Mouse (Mus musculus) testis, postnatal 10 days (tissue): ENCODE measurements around the gene Pip5k1c.
A peak's percentile ranks its signal among the peaks of the same experiment; 100 is the strongest.

ENCODE experiments used
- DNase-seq: peaks from one replicate; pipeline ENCODE4 v3.0.0; 2021; ENCODE audit warnings: low spot score

Gene Pip5k1c

DNA sequence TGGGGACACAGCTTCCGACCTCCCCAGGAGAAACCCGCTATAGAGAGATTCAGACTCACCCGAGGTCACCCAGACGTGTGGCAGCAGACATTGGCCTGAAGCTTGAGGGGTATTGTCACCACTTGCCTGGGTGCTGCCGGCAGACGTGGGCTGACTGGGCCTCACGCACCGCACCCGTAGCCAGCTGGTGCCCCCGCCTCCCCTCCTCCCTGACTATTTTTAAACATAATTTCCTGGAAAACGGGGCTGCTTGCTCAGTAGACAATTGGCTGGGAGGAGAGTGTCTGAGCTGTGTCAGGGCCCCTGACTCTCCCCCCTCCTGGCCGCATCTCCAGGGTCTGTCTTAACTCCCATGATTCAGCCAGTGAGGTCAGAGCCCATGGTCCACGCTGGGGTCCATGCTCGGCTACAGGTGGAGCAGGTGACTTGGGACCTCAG, 10.0 kb downstream of the Pip5k1c start:
- no peak for DNase-seq

DNA sequence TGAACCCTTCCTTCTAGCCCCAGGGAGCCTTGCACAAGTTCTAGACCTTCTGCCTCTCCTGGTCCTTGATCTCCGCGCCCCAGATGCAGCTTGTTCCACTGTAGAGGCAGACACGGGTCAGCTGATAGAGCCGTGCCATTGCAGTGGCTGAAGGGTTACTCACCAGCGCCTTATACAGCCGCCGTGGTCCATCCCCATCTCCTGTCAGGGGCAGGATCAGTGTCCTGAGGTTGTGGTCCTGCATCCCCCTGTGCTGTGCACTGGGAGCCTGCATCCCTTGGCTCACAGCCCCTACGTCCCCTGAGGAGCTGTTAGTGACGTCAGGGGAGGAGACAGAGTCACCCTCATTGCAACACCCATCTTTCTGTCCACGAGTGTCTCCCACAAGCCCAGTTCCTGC, 10.5 kb downstream of the Pip5k1c start:
- no peak for DNase-seq

DNA sequence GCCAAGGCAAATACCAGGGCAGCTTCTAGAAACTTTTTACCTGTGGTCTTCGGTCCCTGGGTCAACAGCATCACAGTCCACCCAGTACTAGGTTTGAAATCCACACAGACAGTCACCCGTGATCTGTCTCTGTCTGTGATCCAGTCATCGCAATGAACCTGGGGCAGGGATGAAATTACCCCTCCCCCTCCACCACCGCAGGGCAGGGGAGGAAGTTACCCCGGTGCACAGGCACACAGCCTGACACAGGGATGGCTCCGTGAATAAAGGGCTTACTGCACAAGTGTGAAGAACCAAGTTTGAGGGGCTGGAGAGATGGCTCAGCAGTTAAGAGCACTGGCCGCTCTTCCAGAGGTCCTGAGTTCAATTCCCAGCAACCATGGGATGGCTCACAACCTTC, 11.0 kb downstream of the Pip5k1c start:
- no peak for DNase-seq

DNA sequence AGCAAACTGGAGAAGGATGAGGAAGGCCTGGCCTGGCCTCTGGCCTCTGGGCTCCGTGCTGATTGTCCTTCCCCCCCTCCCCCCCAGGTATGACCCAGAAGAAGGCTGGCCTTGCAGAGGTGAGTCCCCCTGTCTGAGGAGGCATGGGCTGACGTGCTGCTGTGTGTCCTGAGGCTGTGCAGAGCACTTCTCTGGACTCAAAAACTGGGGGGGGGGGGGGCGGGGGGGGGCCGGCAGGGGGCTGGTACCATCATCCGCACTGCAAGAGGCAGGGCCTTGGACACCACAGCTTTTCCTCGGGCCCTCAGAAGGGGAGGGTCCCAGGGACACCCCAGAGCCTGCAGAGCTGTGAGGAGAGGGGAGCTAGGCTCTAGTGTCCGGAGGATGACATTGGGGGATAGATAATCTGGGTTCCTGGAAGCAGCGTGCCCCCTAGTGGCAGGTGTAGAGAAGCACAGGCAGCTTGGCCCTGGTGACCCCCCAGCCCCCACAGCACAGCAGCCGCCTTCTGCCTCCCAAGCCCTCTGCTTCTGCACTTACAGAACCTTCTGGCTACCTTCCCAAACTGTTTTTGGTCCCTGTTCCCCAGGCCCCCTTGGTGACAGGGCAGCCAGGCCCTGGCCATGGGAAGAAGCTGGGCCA, 12.0 kb downstream of the Pip5k1c start:
- DNase-seq, result peak; percentile 74

DNA sequence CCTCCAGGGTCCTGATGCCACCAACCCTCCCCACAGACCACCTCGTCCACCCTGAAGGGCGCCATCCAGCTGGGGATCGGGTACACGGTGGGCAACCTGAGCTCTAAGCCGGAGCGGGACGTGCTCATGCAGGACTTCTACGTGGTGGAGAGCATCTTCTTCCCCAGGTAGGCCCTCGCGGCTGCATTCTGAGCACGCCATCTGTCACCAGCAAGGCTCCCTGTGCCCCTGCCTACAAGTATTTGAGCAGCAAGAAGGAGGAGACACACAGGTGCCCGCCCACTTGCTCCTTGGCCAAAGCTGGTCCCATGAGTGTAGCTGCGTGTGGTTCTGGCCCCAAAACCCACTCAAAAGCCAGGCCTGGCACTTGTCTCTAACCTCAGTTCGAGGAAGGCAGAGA, 12.9 kb downstream of the Pip5k1c start:
- DNase-seq, result no peak

DNA sequence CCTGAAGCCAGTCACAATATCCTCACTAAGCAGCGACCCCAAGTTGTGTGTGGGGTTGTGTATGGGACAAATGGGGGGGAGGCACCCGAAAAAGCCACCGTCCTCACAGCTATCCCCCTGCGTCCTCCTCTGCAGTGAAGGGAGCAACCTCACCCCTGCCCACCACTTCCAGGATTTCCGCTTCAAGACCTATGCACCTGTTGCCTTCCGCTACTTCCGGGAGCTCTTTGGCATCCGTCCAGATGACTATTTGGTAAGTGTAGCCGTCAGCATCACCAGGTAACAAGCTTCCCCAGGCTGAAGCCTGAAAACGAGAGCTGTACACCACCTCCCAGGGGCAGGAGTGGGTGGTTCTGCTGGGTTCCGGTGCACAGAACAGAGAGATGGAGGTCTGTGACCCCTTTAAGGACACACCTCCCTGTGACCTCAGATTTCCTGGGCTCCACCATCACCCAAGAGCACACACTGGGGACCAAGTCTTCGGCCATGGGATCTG, 13.5 kb downstream of the Pip5k1c start:
- no peak for DNase-seq

DNA sequence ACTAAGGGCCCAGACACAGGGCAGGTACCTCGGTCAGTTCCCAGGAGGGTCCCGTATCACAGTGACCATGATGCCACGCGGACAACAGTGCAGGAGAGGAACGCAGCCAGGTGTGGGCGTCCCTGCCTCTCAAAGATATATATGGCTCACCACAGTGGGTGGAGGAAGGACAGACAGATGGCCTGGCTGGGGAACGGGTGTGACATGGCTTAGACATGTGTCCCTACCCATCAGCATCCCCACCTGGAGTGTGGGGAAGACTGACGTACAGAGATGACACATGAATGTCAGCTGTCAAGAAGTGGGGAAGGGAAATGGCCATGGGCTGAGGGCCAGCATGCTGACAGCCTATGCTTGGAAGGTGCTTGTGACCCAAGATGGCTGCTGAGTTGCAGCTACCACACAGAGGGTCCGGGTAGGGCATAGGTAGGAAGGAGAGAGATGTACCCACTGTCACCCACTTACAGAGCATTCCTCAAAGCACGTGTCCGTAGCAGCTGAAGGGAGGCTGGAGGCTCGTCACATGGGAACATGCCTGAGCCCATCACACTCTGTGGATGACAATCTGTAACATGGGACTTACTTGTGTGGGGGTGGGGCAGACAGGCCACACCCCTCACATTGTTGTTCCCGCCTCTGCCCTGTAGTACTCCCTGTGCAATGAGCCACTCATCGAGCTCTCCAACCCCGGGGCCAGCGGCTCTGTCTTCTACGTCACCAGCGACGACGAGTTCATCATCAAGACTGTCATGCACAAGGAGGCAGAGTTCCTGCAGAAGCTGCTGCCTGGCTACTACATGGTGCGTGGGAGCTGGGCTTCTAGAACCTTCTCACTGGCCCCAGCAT, 14.3 kb downstream of the Pip5k1c start:
- DNase-seq, result no peak

DNA sequence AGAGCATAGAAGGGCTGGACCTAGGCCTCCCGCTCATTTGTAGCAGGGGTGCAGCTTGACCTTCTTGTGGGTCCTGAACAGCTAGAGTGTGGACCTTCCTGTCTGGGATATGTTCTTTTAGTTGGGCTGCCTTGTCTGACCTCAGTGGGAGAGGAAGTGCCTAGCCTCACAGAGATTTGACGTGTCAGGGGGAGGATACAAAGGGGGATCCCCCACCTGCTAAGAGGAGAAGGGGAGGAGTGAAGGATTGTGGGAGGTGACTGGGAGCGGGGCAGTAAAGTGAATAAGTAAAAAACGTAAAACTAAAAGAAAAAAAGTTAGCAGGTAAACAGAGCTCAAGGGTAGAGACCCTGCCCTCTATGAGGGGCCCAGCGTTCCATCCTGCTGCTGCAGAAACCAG, 16.8 kb downstream of the Pip5k1c start:
- DNase-seq, result no peak

DNA sequence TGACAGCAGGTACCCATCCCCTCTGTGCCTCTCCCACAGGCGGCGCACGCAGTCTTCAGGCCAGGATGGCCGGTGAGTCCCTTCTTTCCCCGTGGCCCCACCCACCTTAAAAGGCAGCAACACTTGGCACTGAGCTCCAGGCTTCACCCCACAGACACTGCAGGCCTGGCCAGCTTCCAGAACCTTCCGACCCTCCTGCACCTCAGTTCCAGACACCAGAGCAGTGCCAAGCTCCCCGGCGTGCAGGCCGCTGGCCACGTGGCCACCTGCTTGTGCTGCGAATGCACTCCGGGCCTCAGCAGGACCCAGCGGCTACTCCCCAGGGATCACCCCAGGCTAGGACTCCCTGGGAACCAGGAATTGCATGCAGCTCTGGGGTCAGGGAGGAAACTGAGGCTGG, 20.8 kb downstream of the Pip5k1c start:
- no peak for DNase-seq

DNA sequence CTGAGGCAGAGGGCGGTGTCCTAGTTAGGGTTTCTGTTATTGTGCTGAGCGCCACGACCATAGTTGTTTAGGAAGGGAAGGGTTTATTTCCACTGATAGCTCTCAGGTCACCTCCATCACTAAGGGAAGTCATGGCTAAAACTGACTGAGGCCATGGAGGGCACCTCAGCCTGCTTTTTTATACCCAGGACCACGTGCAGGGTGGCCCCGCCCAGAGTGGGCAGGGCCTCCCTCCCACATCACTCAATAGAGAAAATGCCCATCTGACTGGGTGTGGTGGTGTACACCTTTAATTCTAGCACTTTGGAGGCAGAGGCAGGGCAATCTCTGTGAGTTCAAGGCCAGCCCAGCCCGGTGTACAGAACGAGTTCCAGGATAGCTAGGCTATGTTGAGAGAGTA, 21.4 kb downstream of the Pip5k1c start:
- no peak for DNase-seq

DNA sequence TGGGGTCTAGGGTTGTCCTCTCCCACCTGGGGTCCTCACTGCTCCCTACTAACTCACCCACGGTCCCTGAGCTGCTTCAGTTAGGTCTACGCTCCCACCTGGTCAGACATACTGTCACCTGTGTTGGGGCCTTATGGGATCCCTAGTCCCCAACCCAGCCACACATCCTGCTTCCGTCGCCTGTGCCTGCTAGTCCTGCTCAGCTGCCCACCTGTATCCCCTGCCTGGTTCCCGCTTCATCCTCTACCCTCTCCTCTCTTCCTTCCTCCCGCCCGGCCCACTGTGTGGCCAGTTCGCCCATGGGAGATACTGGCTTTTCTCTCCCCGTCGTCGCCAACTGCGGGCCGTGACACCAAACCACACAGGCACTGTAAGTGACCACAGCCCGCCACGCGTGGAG, 22.8 kb downstream of the Pip5k1c start:
- no peak for DNase-seq

DNA sequence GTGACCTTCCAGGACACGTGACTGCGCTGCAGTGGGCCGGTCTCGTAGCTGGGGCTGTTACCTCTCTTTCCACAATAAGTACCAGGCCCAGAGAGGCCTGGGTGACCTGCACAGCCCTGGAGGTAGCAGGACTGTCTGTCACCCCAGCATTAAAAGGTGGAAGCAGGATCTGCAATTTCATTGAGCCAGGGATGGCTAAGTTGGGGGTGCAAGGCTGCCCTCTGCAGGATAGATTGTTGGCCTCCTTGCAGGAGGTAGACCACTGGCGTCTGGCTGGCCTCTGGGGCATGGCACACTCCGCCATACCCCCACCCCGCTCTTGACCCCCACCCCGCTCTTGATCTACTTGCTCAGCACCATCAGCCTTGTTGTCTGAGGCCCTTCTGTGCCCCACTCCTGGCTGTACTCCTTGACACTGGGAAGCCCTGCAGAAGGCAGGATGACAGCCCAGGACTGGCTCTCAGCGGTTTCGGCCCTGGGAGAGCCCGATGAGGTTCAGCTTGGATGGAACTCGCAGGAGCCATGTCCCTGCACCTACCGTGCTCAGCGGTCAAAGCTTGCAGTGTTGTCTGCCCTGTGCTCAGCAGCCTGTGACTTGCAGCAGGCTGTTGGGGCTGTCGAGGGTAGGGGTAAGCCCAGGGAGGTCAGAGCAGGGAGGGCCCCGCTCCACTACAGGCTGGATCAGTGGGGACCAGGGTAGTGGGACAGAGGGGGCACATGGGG, 23.7 kb downstream of the Pip5k1c start:
- DNase-seq, result no peak

DNA sequence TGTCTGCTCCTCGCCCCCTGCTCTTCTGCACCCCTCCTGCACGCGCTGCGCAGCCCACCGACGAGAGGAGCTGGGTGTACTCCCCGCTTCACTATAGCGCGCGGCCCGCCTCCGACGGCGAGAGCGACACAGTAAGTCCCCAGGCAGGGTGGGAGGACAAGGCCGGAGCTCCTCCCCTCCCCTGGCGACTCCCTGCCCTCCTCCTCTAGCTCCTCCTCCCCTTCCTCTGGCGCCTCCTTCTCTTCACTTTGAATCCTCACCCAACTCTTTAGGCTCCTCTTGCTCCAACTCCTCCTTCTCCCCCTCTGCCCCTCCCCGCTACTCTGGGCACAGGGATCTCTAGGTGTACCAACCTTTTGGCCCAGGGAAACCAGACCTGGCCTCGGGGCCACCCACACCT, 24.5 kb downstream of the Pip5k1c start:
- no peak for DNase-seq

DNA sequence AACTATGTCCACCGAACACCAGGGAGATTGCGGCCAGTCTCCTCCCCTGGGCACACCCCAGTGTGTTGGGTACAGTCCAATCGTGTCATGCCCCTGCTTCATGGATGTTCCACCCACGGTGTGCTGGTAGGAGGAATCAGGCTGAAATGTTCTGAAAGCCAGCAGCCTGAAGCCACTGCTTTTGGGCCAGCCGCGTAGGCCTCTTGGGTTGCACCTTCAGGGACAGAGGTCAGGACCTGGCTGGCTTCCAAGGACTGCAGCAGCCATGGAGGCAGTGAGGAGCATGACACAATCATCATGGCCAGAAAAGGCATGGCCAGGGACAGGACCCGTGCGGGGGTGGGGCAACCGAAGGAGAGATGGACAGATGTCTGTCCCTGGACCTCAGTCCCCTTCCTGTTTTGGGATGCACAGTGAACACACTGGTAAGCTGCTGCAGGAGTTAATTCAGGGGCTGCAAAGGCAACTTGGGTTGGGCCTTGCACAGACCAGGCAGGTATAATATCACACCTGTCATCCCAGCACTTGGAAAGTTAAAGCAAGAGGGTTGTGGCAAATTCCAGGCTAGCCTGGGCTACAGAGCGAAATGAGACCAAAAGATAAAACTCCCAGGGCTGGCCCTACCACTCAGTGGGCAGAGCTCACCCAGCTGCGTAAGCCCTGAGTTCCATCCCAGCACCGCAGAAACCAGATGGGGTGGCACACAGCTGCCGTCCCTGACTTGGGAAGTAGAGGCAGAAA, 26.0 kb downstream of the Pip5k1c start:
- peak; percentile 82 for DNase-seq

DNA sequence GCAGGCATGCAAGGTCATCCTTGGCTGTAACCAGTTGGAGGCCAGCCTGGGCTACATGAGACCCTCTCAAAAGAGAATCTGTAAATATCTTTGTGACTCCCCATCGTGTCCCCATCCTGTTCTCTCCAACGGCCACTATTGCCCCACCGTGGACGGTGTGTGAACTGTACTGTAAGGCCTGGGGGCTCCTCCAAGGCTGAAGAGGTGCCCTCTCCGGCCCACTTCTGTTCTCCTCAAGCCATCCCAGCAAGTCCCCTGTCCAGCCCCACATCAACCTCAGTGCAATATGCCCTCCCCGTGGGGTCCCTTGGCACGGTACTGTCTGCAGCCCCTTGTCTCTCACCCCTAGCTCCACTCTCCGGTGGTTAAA, 26.6 kb downstream of the Pip5k1c start:
- peak; percentile 71 for DNase-seq

DNA sequence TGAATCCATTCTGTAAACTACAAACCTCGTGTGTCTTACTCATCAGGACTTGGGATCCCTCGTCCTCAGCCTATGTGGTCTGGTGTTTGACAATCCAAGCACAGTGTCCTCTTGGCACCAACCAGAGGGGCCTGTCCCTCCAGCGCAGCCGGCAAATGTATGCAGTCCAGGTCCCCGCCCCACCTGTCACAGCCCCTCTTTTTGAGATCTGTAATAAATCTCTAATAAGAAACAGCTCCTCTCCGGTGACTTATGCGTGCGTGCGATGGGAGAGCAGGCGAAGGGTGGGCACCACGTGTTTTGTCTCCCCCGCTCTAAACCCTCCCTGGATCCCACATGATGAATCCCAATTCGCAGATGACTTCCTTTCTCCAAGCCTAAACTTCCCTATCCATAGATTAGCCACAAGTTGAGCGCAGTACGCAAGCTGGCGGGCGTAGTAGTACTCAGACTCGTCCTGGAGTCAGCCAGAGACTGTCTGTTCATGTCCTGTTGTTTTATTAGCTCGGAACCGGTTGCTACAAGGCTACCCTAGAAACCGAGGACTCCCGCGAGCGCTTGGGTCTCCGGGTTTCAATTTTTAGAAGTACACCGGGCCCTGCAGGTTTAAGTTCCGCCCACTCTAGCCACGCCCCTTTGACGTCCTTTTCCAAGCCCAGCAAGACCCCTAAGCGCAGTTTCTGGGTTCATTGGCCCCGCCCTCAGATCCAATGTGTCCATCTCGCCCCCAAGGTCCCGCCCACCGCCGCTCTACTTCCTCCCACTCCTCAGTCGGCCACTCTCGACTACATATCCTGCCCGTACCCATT, 27.2 kb downstream of the Pip5k1c start:
- DNase-seq, result peak; percentile 98

DNA sequence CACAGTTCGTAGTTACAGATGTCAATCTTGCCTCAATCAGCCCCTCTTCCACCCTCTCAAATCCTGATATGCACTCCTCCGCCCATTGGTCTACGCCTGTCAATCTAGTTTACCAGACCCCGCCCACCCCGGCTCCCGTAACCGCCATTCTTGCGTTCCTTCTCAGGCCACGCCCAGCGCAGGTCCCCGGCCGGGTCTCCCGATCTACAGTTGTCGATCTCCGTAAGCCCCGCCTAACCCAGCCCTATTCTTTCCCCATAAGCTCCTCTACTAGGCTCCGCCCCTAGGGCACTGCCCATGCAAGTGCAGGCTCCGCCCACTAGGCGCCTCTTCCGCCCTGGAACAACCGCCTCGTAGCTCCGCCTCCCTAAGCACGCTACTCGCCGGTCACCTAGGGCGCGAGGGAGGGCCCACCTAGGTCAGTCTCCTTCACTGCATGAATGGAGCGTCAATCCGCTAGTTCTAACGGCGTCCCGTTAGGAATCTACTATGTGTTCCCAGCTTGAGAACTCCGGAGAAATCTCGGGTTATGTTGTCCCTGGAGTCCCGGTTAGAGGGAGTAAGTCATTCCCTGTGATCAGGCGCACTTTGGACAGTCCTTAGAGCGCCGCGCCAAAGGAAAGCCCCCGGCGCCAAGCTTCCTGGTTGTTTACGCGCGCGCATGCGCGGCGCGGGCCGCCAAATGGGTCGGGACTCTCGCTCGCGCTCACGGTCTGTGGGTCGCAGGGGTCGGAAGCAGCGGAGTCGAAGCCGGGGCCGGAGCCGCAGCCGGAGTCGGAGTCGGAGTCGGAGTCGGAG, 28.0 kb downstream of the Pip5k1c start, which contains the start of gene Cactin:
Gene Cactin, plus strand, starts transcription at position 554 of the 798 bp plus-strand sequence.
- DNase-seq, result peak; percentile 99

DNA sequence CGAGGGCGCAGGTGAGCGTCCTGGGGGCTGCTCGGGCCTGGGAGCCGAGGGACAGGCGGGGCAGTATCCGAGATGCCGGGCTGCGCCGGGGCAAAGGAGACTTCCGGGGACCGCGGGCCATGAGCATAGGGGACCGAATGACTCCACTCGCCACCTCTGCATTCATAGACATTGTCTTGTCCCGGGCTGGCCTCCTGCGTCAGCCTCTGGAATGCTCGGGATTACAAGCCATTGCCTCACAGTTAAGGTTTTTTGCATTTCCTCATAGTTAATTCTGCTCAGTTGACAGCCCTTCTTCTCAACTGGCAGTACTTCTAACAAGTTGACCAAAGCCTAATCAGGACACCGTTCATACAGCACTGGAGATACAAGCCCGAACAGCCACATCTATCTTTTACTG, 28.7 kb downstream of the Pip5k1c start:
- DNase-seq, result no peak

DNA sequence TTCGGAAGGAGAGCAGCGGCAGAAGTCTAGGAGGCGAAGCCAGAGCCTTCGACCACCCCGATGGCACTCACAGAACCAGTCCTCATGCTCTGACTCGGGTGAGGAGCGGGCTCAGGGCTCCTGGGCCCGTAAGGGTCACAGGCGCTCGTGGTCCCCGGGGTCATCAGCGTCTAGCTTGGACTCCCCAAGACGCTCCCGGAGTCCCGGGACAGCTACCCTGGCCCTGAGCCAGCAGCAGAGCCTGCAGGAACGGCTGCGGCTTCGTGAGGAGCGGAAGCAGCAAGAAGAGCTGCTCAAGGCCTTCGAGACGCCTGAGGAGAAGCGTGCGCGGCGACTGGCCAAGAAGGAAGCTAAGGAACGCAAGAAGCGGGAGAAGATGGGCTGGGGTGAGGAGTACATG, 29.7 kb downstream of the Pip5k1c start:
- DNase-seq, result peak; percentile 67

DNA sequence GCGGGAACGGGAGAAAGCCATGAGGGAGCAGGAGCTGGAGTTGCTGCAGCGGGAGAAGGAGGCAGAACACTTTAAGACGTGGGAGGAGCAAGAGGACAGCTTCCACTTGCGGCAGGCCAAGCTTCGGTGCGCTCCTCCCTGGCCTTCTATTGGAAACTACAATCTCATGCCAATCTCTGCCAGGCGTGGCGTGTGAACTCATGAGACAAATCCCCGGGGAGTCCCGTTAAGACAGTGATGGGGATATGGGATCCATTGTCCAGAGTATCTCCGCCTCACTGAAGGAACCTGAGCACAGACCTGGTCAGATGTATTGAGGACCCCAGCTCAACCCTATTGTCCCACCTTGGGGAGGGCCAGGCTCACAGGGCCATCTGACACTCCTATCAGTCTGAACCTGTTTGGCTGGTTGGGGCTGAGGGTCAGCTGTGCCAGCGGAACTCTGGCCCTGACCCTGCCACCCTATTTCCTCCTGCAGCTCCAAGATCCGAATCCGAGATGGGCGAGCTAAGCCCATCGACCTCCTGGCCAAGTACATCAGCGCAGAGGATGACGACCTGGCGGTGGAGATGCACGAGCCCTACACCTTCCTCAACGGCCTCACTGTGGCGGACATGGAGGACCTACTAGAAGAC, 30.5 kb downstream of the Pip5k1c start:
- DNase-seq, result no peak
